Mouse (Mus musculus) common myeloid progenitor, adult 5-6 weeks (primary cell): ENCODE data around the gene Fam8a1. TPM values are rescaled to one million over a fixed set of nuclear protein-coding genes. Genes with fewer than 3 reads are reported as not detected.

Experiments
- ATAC-seq: replicated peaks from 2 replicates; pipeline ENCODE4 v1.8.0; 2016; ENCODE audit warnings: low read depth, mild to moderate bottlenecking, moderate TSS enrichment, inconsistent platforms; ENCODE audit not compliant: poor library complexity, severe bottlenecking
- total RNA-seq: library from RNA; stranded (forward); fragments of 200-1000, 187-1606 nt; gene quantifications from 2 replicates; pipeline ENCODE4 v1.2.3, GENCODE M21; 2017

Gene Fam8a1
- 9.9 and 13.8 TPM in 2 replicates for total RNA-seq

DNA sequence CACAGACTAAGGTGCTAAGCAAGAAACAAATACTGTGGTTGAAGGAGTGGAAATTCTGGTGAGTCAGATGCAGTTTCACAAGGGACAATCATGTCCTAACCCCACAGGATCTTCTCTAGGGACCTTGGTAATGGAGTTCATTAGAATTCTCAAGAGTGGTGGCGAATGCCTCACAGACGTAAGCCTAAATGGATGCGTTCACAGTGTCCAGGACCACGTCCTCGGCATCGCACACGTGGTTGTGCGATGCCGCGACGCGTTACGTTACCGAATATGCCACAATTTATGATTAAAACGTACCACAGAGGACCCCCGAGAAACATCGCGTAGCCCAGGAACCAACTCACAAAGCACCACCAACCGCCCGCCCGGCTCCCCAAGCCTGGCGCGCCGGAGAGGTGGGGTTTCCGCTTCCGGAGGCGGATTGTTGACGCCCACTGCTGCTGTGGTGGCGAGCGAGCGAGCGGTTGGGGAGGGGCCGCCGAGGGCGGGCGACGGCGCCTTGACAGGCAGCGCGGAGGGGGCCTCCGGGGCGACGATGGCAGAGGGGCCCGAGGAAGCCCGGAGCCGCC lies at the start of gene Fam8a1:
Fam8a1 (plus strand) TSS at position 475 of the 572 bp plus-strand sequence.
- peak; percentile 99 for ATAC-seq

DNA sequence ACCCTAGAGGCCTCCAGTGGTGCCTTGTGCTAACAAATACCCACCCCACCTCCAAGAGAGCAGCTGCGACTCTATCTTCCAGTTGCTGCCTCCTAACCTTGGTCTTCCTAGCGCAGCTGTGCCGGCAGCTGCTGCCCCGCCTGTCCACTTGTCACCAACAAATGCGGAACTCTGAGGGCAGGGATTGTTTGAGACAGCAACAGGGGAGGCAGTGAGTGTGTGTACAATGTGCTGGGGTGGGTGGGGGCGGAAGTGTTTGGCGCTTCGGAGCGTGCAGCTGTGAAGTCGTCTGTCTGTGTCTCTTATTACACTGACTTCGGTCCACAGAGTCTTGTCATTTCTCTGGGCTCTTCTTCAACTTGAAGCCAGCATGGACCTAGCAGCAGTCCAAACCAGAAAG lies 49.7 kb upstream of the Fam8a1 start:
- peak; percentile 94 for ATAC-seq

DNA sequence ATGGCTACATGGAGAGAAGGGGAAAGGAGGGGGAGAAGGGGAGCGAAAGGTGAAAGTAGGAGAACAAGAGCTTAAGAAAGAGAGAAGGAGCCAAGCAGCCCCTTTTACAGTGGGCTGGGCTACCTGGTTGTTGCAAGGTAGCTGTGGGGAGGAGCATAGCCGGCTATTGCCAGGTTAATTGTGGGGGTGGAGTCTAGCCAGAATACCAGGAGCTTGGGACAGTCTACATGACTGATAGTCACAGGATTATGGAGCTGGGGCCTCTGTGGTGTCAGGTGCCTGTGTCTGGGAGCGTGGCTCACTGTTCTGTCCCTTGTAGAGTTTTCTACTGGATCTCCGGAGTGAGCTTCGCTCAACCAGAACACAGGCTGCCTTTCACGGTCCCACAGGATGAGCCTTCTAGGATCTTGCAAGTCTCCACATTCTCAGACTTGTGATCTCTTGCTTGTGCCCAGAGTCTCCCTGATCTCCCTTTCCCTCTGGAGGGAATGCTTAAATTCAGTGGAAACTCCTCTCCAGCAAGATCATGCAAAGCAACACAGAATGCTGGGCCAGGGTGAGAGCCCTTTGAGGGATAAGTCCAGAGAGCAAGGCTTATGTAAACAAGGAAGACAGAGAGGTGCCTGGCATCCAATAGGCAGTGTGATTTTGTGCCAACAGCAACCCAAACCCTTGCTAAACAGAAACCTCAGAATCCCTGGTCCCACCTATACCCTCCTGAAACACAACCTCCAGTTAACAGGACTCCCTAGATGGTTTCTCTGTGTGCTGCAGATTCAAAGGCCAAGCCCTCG lies 48.2 kb upstream of the Fam8a1 start:
- ATAC-seq, result no peak

DNA sequence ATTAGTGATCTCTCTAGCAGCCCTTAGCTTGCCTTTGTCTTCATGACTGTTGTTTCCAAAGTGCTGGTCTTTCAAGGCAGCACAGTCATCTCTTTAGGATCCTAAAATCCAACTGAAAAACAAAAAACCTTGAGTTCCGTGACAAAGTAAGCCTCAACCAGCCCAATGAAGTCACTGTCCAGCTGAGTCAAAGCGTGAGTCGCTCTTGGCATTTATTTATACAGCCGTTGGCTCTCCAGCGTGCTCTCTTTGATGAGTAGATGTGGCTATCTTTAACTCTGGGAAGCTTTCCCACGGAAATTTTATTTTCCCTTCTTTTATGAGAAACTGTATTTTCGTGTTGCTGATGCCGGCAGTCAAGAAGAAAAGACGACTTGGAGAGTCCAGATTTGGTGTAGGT lies 42.7 kb upstream of the Fam8a1 start:
- ATAC-seq, result no peak

DNA sequence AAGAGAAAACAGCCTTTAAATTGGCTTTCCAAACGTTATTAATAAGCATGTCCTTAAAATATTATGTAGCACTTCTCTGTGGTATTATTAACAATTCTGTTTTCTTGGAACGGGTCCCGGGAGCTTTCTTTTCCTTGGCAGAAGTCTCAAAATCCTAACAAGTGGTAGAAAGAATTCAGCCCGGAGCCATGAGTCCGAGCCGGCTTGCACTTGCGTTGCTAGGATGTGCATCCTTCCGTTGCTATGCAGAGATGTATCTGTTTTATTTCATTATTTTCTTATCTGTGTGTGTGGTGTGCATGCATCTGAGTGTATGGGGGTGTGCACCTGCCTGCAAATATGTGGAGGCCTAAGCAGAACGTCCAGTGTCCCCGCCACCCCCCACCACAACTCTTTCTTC lies 41.5 kb upstream of the Fam8a1 start:
- ATAC-seq, result no peak

DNA sequence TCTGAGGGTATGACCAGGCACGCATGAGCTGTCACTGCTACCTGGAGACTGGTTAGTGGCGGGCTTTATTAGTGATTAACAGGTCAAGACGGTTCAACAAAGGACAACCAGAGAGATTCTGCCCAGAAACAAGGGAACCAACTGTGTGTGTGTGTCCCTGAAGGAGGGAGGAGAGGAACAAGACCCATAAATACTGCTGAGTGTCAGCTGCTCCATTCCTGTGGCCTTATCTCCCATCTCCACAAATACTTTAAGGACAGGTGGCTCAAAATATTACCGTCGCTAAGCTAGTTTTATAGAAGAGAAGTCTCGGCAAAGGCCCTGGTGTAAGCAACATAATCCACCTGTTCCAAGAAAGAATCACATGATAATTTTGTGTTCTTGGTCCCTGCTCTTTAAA lies 39.9 kb upstream of the Fam8a1 start:
- ATAC-seq, result no peak

DNA sequence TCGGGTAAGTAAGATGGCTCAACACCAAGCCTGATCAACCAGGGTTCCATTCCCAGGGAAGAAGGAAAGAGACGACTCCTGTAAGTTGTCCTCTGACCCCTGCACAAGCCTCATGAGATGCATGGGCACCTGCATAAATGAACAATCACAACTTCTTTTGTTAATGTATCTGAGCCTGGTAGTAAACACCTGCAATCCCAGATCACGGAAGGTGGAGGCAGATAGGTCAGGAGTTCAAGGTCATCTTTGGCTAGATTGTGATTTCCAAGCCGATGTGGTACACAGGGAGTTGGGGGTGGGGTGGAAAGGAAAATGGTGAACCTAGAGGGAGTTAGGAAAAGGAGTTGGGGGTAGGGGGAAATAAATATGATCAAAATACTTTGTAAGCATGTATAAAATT lies 36.5 kb upstream of the Fam8a1 start:
- no peak for ATAC-seq

DNA sequence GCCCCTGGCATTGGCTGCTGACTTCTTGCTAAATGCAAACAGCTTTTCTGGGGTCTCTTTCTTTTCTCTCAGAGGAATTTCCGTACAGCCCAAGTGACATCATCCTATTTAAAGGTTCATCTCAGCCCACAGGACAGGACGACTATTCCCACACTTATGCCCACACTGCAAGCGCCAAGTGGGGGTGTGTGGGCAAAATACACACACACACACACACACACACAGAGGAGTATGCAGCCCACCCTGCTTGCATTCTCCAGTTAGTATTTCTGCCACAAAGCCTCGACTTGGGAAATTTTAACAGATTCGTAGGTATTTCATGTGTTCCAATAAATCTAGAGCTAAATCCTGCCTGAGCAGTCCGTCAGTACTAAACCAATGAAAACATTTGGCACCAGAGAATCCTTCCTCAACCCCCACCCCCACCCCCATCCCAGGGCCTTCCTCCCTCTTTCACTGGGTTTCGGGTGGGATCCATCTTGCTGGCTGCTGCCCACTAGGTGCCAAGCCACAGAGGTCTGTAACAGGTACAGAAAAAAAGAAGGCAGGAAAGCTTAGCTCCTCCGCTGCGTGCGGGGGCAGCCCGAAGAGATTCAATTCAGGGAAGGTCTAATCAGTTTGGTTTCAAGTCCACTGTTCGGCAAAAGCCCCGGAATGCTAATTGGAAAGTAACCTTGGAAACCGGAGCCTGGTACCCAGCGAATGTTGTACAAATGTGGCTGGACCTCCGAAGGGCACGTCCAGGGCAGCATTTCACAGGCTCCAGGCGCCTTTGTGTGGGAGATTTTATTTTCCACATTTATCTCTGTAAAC lies 35.8 kb upstream of the Fam8a1 start:
- no peak for ATAC-seq

DNA sequence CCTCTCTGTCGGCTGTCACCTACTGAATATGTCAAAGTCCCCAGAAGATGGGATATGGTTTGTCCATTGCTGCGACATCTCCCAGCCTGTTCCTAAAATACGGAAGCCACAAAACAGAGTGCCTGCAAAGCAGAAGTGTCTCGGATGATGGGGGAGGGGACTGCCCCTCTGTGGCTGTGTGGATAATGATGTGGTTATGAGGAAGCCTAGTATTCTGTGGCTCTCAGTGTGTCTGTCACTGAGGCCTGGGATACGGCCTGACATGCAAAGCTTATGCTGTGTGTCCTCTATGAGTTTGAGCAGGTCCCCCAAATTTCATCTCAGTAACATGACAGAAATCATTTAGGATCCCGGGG lies 35.2 kb upstream of the Fam8a1 start:
- peak; percentile 98 for ATAC-seq

DNA sequence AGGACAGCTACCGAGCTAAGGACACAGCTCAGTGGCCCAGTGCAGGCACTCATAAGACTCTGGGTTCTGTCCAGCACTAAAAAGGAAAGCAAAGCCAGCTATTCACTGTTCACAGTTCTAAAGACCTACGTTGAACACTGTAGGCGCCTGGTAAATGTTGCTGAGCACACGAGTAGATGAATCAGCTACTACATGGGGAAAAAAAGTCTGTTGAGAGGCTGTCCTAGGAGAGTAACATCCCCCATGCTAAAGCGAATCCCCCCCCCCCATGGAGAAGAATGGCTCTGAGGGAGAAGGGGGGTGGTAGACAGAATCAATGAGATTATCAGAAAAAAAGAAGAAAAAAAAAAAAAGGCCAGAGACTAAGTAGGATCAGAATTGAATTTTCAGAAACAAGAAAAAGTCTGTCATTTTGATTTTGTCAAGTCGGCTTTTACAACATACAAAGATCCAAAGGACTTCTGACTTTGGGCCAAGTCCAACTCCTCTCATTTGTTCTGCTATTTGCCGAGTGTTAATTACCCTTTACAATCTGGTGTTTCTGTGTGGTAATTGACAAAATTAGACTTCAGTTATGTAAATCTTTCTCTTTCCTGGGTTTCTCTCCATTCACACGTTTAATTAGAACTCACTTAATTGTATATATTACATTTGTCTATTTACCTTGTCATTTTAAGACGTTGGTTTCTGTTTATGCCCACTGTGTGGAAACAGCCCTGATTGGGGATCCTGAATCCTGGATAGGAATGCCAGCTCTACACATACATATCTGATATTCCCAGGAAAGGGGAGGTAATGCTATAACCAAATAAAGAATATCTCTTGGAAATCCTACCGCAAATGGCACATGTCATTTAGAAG lies 28.5 kb upstream of the Fam8a1 start:
- ATAC-seq, result no peak

DNA sequence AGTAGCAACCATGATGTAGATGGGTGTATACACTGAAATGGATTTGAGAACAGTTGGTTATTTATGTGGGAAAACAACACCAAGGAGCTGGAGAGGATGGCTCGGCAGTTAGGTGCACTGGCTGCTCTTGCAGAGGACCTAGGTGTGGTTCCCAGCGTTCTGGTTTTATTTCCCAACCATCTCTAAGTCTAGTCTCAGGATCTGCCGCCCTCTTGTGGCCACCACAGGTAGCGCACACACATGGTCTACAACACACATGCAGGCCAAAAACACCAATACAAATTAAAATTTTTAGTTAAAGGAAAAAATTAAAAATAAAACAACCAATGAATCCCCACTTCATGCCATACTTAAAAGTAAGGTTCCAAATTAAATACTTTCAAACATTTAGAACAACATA lies 27.0 kb upstream of the Fam8a1 start:
- ATAC-seq, result no peak

DNA sequence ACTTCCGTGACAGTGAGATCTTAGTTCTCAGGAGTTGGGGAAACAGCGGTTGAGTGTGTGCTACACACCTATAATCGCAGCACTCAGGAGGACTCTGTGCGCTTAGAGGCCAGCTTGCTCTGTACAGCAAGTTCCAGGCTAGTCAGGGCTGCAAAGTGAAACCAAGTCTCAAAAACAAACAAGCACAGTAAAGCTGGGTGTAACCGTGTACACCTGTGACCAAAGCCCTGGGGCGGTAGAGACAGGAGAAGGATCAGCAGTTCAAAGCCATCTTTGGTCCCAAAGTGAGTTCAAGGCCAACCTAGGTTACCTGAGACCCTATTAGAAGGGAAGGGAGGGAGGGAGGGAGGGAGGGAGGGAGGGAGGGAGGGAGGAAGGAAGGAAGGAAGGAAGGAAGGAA lies 25.1 kb upstream of the Fam8a1 start:
- ATAC-seq, result no peak

DNA sequence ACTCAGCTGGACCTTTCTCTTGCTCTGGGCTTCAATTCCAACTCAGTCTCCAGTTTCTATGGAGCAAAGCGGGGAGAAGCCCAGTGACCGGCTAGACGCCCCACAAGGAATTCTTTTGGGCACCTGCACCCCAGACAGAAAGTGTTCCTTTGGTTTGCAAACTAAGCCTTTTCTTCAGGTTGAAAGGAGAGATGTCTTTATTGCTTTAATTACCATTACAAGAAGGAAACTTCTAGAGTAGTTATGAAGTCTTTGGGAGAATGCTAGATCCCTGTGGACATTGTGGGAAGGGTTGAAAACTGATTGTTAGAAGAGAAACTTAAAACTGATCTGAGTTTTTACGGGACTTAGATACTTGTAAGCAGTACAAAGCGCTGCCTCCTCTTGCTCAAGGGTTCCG lies 23.8 kb upstream of the Fam8a1 start:
- no peak for ATAC-seq

DNA sequence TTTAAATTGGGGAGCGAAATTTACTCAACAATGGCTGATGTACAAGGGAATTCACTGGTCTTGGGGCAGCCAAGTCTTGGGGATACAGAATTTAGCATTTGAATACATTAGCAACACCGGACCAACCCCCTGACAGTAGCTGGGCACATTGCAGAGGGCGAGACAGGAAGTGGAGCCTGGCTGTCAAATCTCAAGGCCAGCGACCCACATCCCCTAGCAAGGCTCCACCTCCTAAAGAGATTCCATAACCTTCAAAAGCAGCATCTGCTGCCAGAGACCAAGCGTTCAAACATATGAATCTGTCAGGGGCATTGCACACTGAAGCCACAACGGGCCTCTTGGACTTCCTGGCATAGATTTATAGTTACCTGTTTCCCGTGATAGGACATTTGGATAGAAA lies 17.5 kb upstream of the Fam8a1 start:
- 0 out of 2 replicates have a peak, but pooled peaks have one; percentile 39 for ATAC-seq

DNA sequence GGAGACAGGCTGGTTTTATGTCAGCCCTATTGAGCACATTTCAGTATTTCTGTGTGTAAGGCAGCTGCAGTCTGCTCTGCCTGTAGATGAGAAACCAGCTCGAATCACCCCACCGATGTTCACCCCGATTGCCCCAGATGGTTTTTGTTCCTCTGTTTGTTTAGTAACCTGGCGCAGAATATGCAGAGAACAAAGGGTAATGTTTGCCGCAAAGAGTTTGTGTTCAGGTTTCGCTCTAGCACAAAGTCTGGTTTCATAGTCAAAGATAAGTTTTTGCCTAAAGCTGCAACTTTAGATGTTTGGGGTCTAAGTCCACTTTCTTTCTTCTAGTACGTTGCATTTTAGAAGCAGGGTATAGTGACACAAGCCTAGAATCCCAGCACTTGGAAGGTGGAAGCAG lies 16.7 kb upstream of the Fam8a1 start:
- ATAC-seq, result no peak

DNA sequence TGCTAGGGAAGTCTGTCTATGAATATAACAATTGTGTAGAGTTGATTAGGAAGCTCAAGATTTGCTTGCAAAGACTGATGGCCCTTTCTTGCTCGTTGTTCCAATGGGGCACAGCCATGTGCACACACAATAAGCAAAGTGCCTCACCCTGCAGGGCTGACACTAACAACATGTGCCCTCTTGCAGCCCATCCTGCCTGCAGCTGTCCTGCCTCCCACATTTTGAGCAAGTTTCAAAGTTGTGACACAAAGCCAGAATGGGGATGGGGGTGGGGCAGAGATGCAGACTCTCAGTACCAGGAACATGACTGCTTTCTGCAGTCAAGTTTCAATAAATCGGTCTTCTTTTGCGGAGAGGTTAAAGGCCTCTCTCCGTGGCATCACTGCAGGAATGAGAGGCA lies 15.7 kb upstream of the Fam8a1 start:
- no peak for ATAC-seq

DNA sequence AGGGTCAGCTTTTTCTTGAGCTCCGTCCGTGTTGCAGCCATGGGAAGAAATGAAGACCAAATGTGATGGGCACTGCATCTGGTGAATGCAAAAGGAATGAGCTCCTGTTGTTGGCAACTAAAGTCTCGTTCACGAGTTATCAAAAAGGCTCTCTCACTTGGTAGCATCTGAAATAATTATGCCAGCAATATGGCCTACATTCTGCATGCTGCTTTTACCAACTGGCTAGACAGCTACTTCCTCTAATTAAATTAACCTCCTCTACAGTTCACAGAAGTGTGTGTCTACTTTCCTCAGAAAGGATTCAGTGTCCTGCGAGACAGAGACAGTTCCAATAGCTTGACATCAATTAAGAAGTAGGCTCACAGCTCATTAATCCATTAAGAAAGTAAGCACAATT lies 14.8 kb upstream of the Fam8a1 start:
- no peak for ATAC-seq

DNA sequence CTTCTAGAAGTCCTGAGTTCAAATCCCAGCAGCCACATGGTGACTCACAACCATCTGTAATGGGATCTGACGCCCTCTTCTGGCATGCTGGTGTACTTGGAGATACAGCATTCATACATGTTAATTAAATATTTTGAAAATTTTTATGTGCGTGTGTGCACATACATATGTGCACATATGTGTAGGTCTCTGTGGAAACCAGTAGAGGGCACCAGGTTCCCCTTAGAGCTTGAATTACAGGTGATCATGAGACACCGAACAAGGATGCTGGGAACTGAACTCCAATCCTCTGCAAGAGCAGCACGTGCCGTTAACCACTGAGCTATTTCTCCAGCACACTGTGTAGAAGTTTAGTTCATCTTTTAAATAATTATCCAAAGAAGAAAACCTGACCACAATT lies 10.1 kb upstream of the Fam8a1 start:
- ATAC-seq, result no peak

DNA sequence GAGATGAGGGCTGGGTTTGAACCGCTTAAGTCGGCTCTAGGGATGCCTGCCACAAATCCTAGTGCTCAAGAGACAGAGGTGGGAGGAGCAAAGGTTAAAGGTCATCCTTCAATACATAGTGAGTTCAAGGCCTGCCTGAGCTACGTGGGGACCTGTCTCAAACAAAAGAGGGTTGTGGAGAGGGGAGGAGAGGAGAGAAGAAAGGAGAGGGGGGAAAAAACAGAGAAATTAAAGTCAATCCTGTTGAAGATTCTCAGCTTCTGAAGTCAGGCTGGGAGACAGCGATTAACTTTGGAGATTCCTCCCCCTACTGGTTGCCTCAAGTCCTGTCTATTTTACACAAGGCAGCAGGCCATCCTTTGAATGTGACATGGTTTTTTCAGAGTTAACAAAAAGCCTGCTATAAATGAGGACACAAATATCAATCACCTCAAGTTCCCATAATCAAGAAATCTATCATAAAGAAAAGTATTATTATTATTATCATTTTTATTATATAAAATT lies 5.8 kb upstream of the Fam8a1 start:
- ATAC-seq, result peak; percentile 65

DNA sequence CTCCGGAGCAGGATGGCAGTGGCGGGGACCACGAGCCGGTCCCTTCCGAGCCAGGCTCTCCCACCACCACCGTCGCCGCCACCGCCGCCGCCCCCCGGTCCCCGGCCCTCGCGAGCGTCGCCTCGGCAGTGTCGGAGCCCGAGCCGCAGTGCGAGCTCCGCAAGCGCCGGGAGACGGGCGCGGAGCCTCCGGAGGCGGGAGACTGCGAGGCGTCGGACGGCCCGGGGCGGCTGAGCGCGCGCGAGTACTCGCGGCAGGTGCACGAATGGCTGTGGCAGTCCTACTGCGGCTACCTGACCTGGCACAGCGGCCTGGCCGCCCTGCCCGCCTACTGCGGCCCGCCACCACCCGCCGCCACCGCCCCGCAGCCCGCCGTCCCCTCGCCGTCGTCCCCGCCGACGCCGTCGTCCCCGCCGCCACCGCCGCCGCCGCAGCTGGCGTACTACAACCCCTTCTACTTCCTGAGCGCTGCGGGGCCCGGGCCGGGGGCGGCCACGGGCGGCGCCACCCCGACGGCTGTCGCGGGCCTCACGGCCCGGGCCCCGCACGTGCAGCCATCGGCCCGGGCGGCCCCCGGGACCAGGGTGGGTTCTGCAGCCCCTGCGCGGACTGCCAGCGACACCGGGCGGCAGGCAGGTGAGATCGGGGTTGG lies 424 bp downstream of the Fam8a1 start:
- ATAC-seq, result no peak
